Mouse (Mus musculus): ENCODE measurements around the gene Abcb4.
"Not testable (repeated sequence)": the region's sequence is repeated elsewhere in the genome, so short reads cannot be mapped to it uniquely, and the experiment has no call there.

Gene Abcb4

GRCm38 (mm10) chr5:8893300-8894103 is at the start of gene Abcb4:
TSS of gene Abcb4 (plus strand) at chr5:8893717.
- no peaks in the 10 kb centered on the region for H3K27me3 ChIP-seq (ENCODE audit: control insufficient read depth, insufficient read depth, low read length, poor library complexity, severe bottlenecking)
- DNase-seq (ENCODE audit: low read depth, low spot score), result peak; percentile 78
- H3K36me3 ChIP-seq (ENCODE audit: control insufficient read depth, insufficient read depth, low read length, poor library complexity, severe bottlenecking), result no peaks in the 10 kb centered on the region

GRCm38 (mm10) chr5:8848607-8849575 is 44.6 kb upstream of the Abcb4 start:
- H3K27me3 ChIP-seq (ENCODE audit: control insufficient read depth, insufficient read depth, low read length, poor library complexity, severe bottlenecking); H3K36me3 ChIP-seq (ENCODE audit: control insufficient read depth, insufficient read depth, low read length, poor library complexity, severe bottlenecking); DNase-seq (ENCODE audit: low read depth, low spot score): not testable (repeated sequence)

- Histone ChIP-seq H3K36me3 (ENCODE audit: control insufficient read depth, insufficient read depth, low read length, poor library complexity, severe bottlenecking) (no peaks in the 10 kb centered on the region), H3K27me3 (ENCODE audit: control insufficient read depth, insufficient read depth, low read length, poor library complexity, severe bottlenecking) (no peaks in the 10 kb centered on the region)
- DNase-seq (ENCODE audit: low read depth, low spot score), result no peak
Measured at GRCm38 (mm10) chr5:8850851-8851250, 42.7 kb upstream of the Abcb4 start.

- Histone ChIP-seq H3K27me3 (ENCODE audit: control insufficient read depth, insufficient read depth, low read length, poor library complexity, severe bottlenecking) (no peaks in the 10 kb centered on the region), H3K36me3 (ENCODE audit: control insufficient read depth, insufficient read depth, low read length, poor library complexity, severe bottlenecking) (no peaks in the 10 kb centered on the region)
- no peak for DNase-seq (ENCODE audit: low read depth, low spot score)
Measured at GRCm38 (mm10) chr5:8857201-8857600, 36.3 kb upstream of the Abcb4 start.

- Histone ChIP-seq H3K27me3 (ENCODE audit: control insufficient read depth, insufficient read depth, low read length, poor library complexity, severe bottlenecking) (no peaks in the 10 kb centered on the region), H3K36me3 (ENCODE audit: control insufficient read depth, insufficient read depth, low read length, poor library complexity, severe bottlenecking) (no peaks in the 10 kb centered on the region)
- no peak for DNase-seq (ENCODE audit: low read depth, low spot score)
Measured at GRCm38 (mm10) chr5:8861811-8862210, 31.7 kb upstream of the Abcb4 start.

GRCm38 (mm10) chr5:8863580-8864337 is 29.8 kb upstream of the Abcb4 start:
- Histone ChIP-seq H3K36me3 (ENCODE audit: control insufficient read depth, insufficient read depth, low read length, poor library complexity, severe bottlenecking) (no peaks in the 10 kb centered on the region), H3K27me3 (ENCODE audit: control insufficient read depth, insufficient read depth, low read length, poor library complexity, severe bottlenecking) (no peaks in the 10 kb centered on the region)
- DNase-seq (ENCODE audit: low read depth, low spot score), result peak; percentile 43

GRCm38 (mm10) chr5:8865630-8866029 is 27.9 kb upstream of the Abcb4 start:
- H3K27me3 ChIP-seq (ENCODE audit: control insufficient read depth, insufficient read depth, low read length, poor library complexity, severe bottlenecking); DNase-seq (ENCODE audit: low read depth, low spot score); H3K36me3 ChIP-seq (ENCODE audit: control insufficient read depth, insufficient read depth, low read length, poor library complexity, severe bottlenecking): not testable (repeated sequence)

- H3K27me3 ChIP-seq (ENCODE audit: control insufficient read depth, insufficient read depth, low read length, poor library complexity, severe bottlenecking), result no peaks in the 10 kb centered on the region
- no peak for DNase-seq (ENCODE audit: low read depth, low spot score)
Measured at GRCm38 (mm10) chr5:8866366-8866765, 27.2 kb upstream of the Abcb4 start.

GRCm38 (mm10) chr5:8868019-8868418 is 25.5 kb upstream of the Abcb4 start:
- Histone ChIP-seq H3K27me3 (ENCODE audit: control insufficient read depth, insufficient read depth, low read length, poor library complexity, severe bottlenecking) (no peaks in the 10 kb centered on the region), H3K36me3 (ENCODE audit: control insufficient read depth, insufficient read depth, low read length, poor library complexity, severe bottlenecking) (no peaks in the 10 kb centered on the region)
- DNase-seq (ENCODE audit: low read depth, low spot score), result peak; percentile 62

More at GRCm38 (mm10) chr5:8866366-8866765, 27.2 kb upstream of the Abcb4 start:
- no peaks in the 10 kb centered on the region for H3K36me3 ChIP-seq (ENCODE audit: control insufficient read depth, insufficient read depth, low read length, poor library complexity, severe bottlenecking)

- DNase-seq (ENCODE audit: low read depth, low spot score), result no peak
- H3K36me3 ChIP-seq (ENCODE audit: control insufficient read depth, insufficient read depth, low read length, poor library complexity, severe bottlenecking), result no peaks in the 10 kb centered on the region
- H3K27me3 ChIP-seq (ENCODE audit: control insufficient read depth, insufficient read depth, low read length, poor library complexity, severe bottlenecking), result no peaks in the 10 kb centered on the region
Measured at GRCm38 (mm10) chr5:8872979-8873915, 20.3 kb upstream of the Abcb4 start.

- no peaks in the 10 kb centered on the region for H3K36me3 ChIP-seq (ENCODE audit: control insufficient read depth, insufficient read depth, low read length, poor library complexity, severe bottlenecking)
- no peak for DNase-seq (ENCODE audit: low read depth, low spot score)
- no peaks in the 10 kb centered on the region for H3K27me3 ChIP-seq (ENCODE audit: control insufficient read depth, insufficient read depth, low read length, poor library complexity, severe bottlenecking)
Measured at GRCm38 (mm10) chr5:8877086-8877485, 16.4 kb upstream of the Abcb4 start.

GRCm38 (mm10) chr5:8877800-8878199 is 15.7 kb upstream of the Abcb4 start:
- Histone ChIP-seq H3K36me3 (ENCODE audit: control insufficient read depth, insufficient read depth, low read length, poor library complexity, severe bottlenecking) (no peaks in the 10 kb centered on the region), H3K27me3 (ENCODE audit: control insufficient read depth, insufficient read depth, low read length, poor library complexity, severe bottlenecking) (no peaks in the 10 kb centered on the region)
- DNase-seq (ENCODE audit: low read depth, low spot score), result no peak

GRCm38 (mm10) chr5:8885837-8886236 is 7.7 kb upstream of the Abcb4 start:
- H3K27me3 ChIP-seq (ENCODE audit: control insufficient read depth, insufficient read depth, low read length, poor library complexity, severe bottlenecking), result no peaks in the 10 kb centered on the region
- H3K36me3 ChIP-seq (ENCODE audit: control insufficient read depth, insufficient read depth, low read length, poor library complexity, severe bottlenecking), result no peaks in the 10 kb centered on the region
- DNase-seq (ENCODE audit: low read depth, low spot score), result no peak

GRCm38 (mm10) chr5:8894104-8894425 is 548 bp downstream of the Abcb4 start:
- Histone ChIP-seq H3K27me3 (ENCODE audit: control insufficient read depth, insufficient read depth, low read length, poor library complexity, severe bottlenecking) (no peaks in the 10 kb centered on the region), H3K36me3 (ENCODE audit: control insufficient read depth, insufficient read depth, low read length, poor library complexity, severe bottlenecking) (no peaks in the 10 kb centered on the region)
- no peak for DNase-seq (ENCODE audit: low read depth, low spot score)

All from splenic B cell, adult 2 months (primary cell).